Mouse (Mus musculus): ENCODE measurements around the gene Ankrd39.
A peak's percentile ranks its signal among the peaks of the same experiment; 100 is the strongest.

GRCm38 (mm10) chr1:36511289-36512021 is 35.8 kb downstream of the Ankrd39 start, which contains the start of gene Cnnm3:
- TF ChIP-seq CTCF (IDR thresholded peaks at IDR 0.05) (peak; percentile 63), EP300 (IDR thresholded peaks at IDR 0.05) (no peak; the same call in 1 of the 2 replicates)
